Comparison of ENCODE assay signal across 10 mouse cellular contexts in the genomic region with DNA sequence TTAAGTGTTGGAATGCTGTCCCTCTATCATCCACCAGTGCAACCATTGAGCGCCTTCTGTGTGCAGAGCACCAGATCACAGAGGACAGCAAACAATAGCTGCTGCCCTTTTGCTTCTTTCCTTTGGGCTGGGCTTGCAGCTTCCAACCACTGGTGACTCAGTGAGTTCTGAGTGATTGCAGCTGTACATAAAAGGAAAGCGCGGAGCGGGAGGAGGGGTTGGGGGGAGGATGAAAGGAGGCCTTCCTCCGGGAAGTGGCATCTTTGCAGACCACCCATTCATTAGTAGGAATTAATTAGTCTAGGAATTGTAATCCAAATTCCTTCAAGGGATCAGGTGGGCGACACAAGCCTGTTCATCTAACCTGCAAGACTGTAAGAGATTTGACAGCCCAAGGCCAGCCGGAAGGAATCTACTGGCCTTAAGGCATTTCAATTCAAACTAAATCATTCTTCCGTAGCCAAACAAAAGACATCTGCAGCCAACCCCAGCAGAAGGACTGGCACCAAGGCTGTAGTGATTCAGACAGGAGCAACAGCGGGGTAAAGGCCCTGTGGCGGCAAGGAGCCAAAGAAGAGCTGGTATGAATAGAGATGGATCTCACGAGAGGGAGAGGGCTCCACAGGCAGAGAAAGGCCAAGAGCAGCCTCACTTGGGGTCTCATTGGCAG. TPM values are rescaled to one million over a fixed set of nuclear protein-coding genes. Genes with fewer than 3 reads are reported as not detected.
DNase-seq lines count a peak whose midpoint lies in the region; ATAC-seq and TF ChIP-seq lines count a peak whose summit lies in the region.
"Had no signal": no experiment of that assay in that cellular context is flagged by ENCODE, and none has a peak within 500 bp of the region (broad histone marks: within the 10 kb centered on the region; RNA-seq: fewer than 3 reads in every experiment).

No protein-coding gene starts in this region.

- no peak for TF ChIP-seq CTCF in kidney, postnatal 0 days (IDR thresholded peaks at IDR 0.05; ENCODE audit: low read depth)

- H3K4me2 ChIP-seq in kidney, postnatal 0 days (ENCODE audit: low read length): no peak overlapping the region
- H3K4me2 ChIP-seq in intestine, embryonic 15.5 days (replicated peaks): no peak overlapping the region
- H3K4me2 ChIP-seq in stomach, embryonic 14.5 days (replicated peaks; ENCODE audit: low read depth, low read length): no peak overlapping the region
- H3K4me2 ChIP-seq: embryonic facial prominence, embryonic 15.5 days; limb, embryonic 13.5 days had no signal

- peak; percentile 68 for DNase-seq in kidney, postnatal 0 days (ENCODE audit: low spot score)
- DNase-seq in kidney, postnatal 14 days: no peak
- peak; percentile 70 for DNase-seq in embryo, embryonic 11 days
- DNase-seq in thymus, postnatal 4 days: no peak
- DNase-seq in thymus, postnatal 10 days (ENCODE audit: low spot score in 2 of 2): no peak
- no peak for DNase-seq in urinary bladder, postnatal 4 days (ENCODE audit: low spot score in 2 of 2)

- WGBS in kidney, postnatal 0 days: 35% methylated on average over 11 of the region's 11 CpGs
- WGBS in intestine, embryonic 15.5 days: 59% methylated on average over 11 of the region's 11 CpGs
- 38% methylated on average over 11 of the region's 11 CpGs for WGBS in stomach, embryonic 14.5 days

- no peaks in the 10 kb centered on the region for H3K27me3 ChIP-seq in kidney, postnatal 0 days (ENCODE audit: insufficient read depth, low read length)
- no peaks in the 10 kb centered on the region for H3K27me3 ChIP-seq in intestine, embryonic 15.5 days (replicated peaks)
- no peaks in the 10 kb centered on the region for H3K27me3 ChIP-seq in stomach, embryonic 14.5 days (ENCODE audit: control insufficient read depth, insufficient read depth, low read length)
- H3K27me3 ChIP-seq: embryonic facial prominence, embryonic 15.5 days; limb, embryonic 13.5 days had no signal

- no peak overlapping the region for H3K4me3 ChIP-seq in kidney, postnatal 0 days (replicated peaks; ENCODE audit: low read depth, low read length)
- no peak overlapping the region for H3K4me3 ChIP-seq in intestine, embryonic 15.5 days (replicated peaks)
- no peak overlapping the region for H3K4me3 ChIP-seq in stomach, embryonic 14.5 days (ENCODE audit: low read depth, low read length)
- H3K4me3 ChIP-seq: embryonic facial prominence, embryonic 15.5 days; limb, embryonic 13.5 days had no signal

- H3K4me1 ChIP-seq in kidney, postnatal 0 days (replicated peaks; ENCODE audit: insufficient read depth, low read length): 0 out of 2 replicates have a peak, but pooled peaks cover 2% of the 10 kb centered on the region
- peaks cover 5% of the 10 kb centered on the region; the same call in 1 of the 2 replicates for H3K4me1 ChIP-seq in intestine, embryonic 15.5 days (replicated peaks)
- peaks cover 7% of the 10 kb centered on the region; the same call in 1 of the 2 replicates for H3K4me1 ChIP-seq in stomach, embryonic 14.5 days (ENCODE audit: control insufficient read depth, insufficient read depth, low read length)

- no peaks in the 10 kb centered on the region for H3K9me3 ChIP-seq in kidney, postnatal 0 days (replicated peaks; ENCODE audit: low read length)
- no peaks in the 10 kb centered on the region for H3K9me3 ChIP-seq in intestine, embryonic 15.5 days
- H3K9me3 ChIP-seq in stomach, embryonic 14.5 days (ENCODE audit: control insufficient read depth, low read depth, low read length): no peaks in the 10 kb centered on the region
- H3K9me3 ChIP-seq: embryonic facial prominence, embryonic 15.5 days; limb, embryonic 13.5 days had no signal

- no peak overlapping the region for H3K27ac ChIP-seq in kidney, postnatal 0 days
- no peak overlapping the region for H3K27ac ChIP-seq in intestine, embryonic 15.5 days
- peak overlapping the region; percentile 17; the same call in 1 of the 2 replicates for H3K27ac ChIP-seq in stomach, embryonic 14.5 days (ENCODE audit: low read length)
- H3K27ac ChIP-seq: embryonic facial prominence, embryonic 15.5 days; limb, embryonic 13.5 days had no signal

- peak; percentile 63; the same call in 1 of the 2 replicates for ATAC-seq in kidney, postnatal 0 days (replicated peaks; ENCODE audit: low FRiP score, low read depth)
- ATAC-seq in intestine, embryonic 15.5 days: 0 out of 2 replicates have a peak, but pooled peaks have one; percentile 23
- ATAC-seq in stomach, embryonic 14.5 days (ENCODE audit: insufficient number of reproducible peaks, insufficient read depth, low FRiP score, low read depth): peak; percentile 14; the same call in 1 of the 2 replicates

- no peaks in the 10 kb centered on the region for H3K36me3 ChIP-seq in kidney, postnatal 0 days (ENCODE audit: insufficient read depth, low read length)
- no peaks in the 10 kb centered on the region for H3K36me3 ChIP-seq in intestine, embryonic 15.5 days
- no peaks in the 10 kb centered on the region for H3K36me3 ChIP-seq in stomach, embryonic 14.5 days (ENCODE audit: control insufficient read depth, insufficient read depth, low read length)
- H3K36me3 ChIP-seq: embryonic facial prominence, embryonic 15.5 days; limb, embryonic 13.5 days had no signal

- no peak overlapping the region for H3K9ac ChIP-seq in kidney, postnatal 0 days (ENCODE audit: low read depth, low read length)
- no peak overlapping the region for H3K9ac ChIP-seq in intestine, embryonic 15.5 days
- no peak overlapping the region for H3K9ac ChIP-seq in stomach, embryonic 14.5 days (replicated peaks; ENCODE audit: low read depth, low read length)
- H3K9ac ChIP-seq: embryonic facial prominence, embryonic 15.5 days; limb, embryonic 13.5 days had no signal

RNA-seq across cellular contexts. Expression of a gene that starts 52.8 kb away (rescaled TPM):
- polyA plus RNA-seq in kidney, postnatal 0 days (2015; fragmentation: Nextera tagmentation; extraction: Ambion mirVana): 142 and 150 TPM in 2 replicates
- polyA plus RNA-seq in intestine, embryonic 15.5 days (2015; fragmentation: Nextera tagmentation; extraction: Ambion mirVana): 30.6 and 36.7 TPM in 2 replicates
- polyA plus RNA-seq in stomach, embryonic 14.5 days (2014; fragmentation: Nextera tagmentation; extraction: Ambion mirVana): 22.2 and 26.6 TPM in 2 replicates

Comparison
In these comparisons a context has a peak if more than half of its experiments do, and no peak if none do; other contexts are left out.
1. DNase-seq: peak in kidney, postnatal 0 days (single experiment) and embryo, embryonic 11 days (single experiment); none in kidney, postnatal 14 days (single experiment), thymus, postnatal 4 days (single experiment), thymus, postnatal 10 days (0 of 2) and urinary bladder, postnatal 4 days (0 of 2).
2. Peak in every context shown above with its lines, with median percentiles within 50 percentile points of each other: ATAC-seq.